Mouse (Mus musculus): ENCODE measurements around the gene Spa17. TPM values are rescaled to one million over a fixed set of nuclear protein-coding genes. Genes with fewer than 3 reads are reported as not detected.

Gene Spa17
- polyA plus RNA-seq, 1 experiment from 2014 or later: 7.7 TPM

- no peaks in the 10 kb centered on the region for H3K27me3 ChIP-seq
- H3K4me2 ChIP-seq (replicated peaks): peak overlapping the region; percentile 28
- no peaks in the 10 kb centered on the region for H3K9me3 ChIP-seq
- H3K27ac ChIP-seq (replicated peaks): peak overlapping the region; percentile 72
- peak; percentile 87 for ATAC-seq (replicated peaks)
- no peaks in the 10 kb centered on the region for H3K36me3 ChIP-seq
- WGBS: 26% methylated on average over 14 of the region's 14 CpGs
- H3K4me1 ChIP-seq: peaks cover 15% of the 10 kb centered on the region
- H3K9ac ChIP-seq (replicated peaks): no peak overlapping the region
- H3K4me3 ChIP-seq: no peak overlapping the region
These were observed 37.0 kb downstream of the Spa17 start for GRCm38 (mm10) chr9:37576436-37576930.

- WGBS: 68% methylated on average over 3 of the region's 3 CpGs
These were observed 41.2 kb downstream of the Spa17 start for GRCm38 (mm10) chr9:37572204-37572876.

DNA sequence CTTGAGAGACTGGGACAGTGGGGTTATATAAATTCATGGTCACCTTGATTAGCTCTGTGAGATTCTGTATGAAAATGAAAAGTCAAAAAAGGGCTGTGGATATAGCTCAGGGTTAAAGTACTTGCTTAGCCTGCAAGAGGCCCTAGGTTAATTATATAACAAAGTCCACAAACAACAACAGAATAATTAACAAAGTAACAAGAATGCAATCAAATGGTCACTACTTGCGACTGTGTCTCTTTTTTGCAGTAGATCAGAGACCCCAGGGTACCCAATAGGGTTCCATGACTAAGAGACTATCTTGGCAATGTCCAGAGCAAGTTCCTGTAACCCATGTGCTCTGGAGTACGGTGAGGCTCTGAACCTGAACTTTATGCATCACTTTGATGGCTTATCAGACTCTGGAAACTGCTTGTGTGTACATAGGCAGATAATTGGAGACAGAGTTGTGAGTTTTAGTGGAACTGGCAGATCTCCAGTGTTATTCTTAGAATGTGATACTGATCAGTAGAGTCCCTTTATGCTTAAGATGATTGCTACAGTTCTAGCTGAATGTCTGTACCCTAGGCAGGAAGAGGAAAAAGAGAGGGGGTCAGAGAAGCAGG is 44.2 kb downstream of the Spa17 start:
- no peaks in the 10 kb centered on the region for H3K9me3 ChIP-seq
- no peak overlapping the region for H3K4me2 ChIP-seq (replicated peaks)
- ATAC-seq (replicated peaks): no peak
- no peaks in the 10 kb centered on the region for H3K36me3 ChIP-seq
- no peaks in the 10 kb centered on the region for H3K27me3 ChIP-seq
- H3K4me3 ChIP-seq: no peak overlapping the region
- no peak overlapping the region for H3K9ac ChIP-seq (replicated peaks)
- peaks cover 14% of the 10 kb centered on the region for H3K4me1 ChIP-seq
- WGBS: 88% methylated on average over 2 of the region's 2 CpGs
- H3K27ac ChIP-seq (replicated peaks): no peak overlapping the region

More at GRCm38 (mm10) chr9:37572204-37572876, 41.2 kb downstream of the Spa17 start:
- Histone ChIP-seq H3K27ac (replicated peaks) (no peak overlapping the region), H3K27me3 (no peaks in the 10 kb centered on the region), H3K4me2 (replicated peaks) (no peak overlapping the region), H3K9ac (replicated peaks) (no peak overlapping the region), H3K9me3 (no peaks in the 10 kb centered on the region), H3K4me3 (no peak overlapping the region), H3K36me3 (no peaks in the 10 kb centered on the region), H3K4me1 (peaks cover 29% of the 10 kb centered on the region)
- ATAC-seq (replicated peaks): no peak

- 36% methylated on average over 4 of the region's 4 CpGs for WGBS
- H3K9ac ChIP-seq (replicated peaks): no peak overlapping the region
- H3K4me1 ChIP-seq: peaks cover 14% of the 10 kb centered on the region
- no peaks in the 10 kb centered on the region for H3K36me3 ChIP-seq
- ATAC-seq (replicated peaks): peak; percentile 43; the same call in 1 of the 2 replicates
- no peaks in the 10 kb centered on the region for H3K27me3 ChIP-seq
- H3K9me3 ChIP-seq: no peaks in the 10 kb centered on the region
- no peak overlapping the region for H3K4me3 ChIP-seq
- no peak overlapping the region for H3K27ac ChIP-seq (replicated peaks)
- no peak overlapping the region for H3K4me2 ChIP-seq (replicated peaks)
These were observed 44.8 kb downstream of the Spa17 start for GRCm38 (mm10) chr9:37568605-37569214.

DNA sequence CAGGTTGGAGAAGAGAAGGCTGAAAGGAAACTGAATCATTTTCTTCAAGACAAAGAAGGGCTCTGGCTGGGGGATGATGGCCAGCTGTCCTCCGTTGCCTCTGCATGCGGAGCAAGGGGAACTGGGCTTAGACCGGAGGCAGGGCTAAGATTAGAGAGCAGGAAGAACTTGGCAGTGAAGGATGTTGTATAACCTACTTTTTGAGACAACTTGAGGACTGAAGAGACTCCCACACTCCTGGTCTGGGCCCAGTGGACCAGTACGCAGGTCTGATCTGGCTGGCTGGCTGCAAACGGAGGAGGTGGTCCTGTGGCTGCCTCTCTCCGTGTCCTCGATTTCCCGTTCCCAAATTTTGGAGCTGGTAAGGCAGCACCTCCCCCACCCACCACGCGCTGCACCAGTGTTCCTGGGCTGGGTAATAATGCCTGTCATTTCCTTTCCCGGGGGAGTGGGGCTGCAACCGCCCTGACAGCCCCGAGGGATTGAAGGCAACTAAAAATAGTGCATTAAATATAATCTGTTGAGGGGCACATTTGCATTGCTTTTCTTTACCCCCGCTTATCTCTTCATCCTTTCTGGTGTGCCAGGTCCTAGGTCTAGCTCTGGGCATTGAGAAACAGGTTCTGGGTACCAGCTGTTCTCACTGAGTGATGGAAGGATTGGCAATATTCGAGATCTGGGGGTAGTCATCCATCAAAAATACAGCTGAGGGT is 45.5 kb downstream of the Spa17 start:
- no peaks in the 10 kb centered on the region for H3K27me3 ChIP-seq
- no peak overlapping the region for H3K27ac ChIP-seq (replicated peaks)
- peaks cover 14% of the 10 kb centered on the region for H3K4me1 ChIP-seq
- H3K4me2 ChIP-seq (replicated peaks): no peak overlapping the region
- no peak overlapping the region for H3K4me3 ChIP-seq
- no peak overlapping the region for H3K9ac ChIP-seq (replicated peaks)
- ATAC-seq (replicated peaks): peak; percentile 43
- 50% methylated on average over 15 of the region's 15 CpGs for WGBS
- no peaks in the 10 kb centered on the region for H3K36me3 ChIP-seq
- H3K9me3 ChIP-seq: no peaks in the 10 kb centered on the region

GRCm38 (mm10) chr9:37567454-37567853 is 46.1 kb downstream of the Spa17 start:
- Histone ChIP-seq H3K4me2 (replicated peaks) (no peak overlapping the region), H3K27ac (replicated peaks) (no peak overlapping the region), H3K9ac (replicated peaks) (no peak overlapping the region), H3K36me3 (no peaks in the 10 kb centered on the region), H3K9me3 (no peaks in the 10 kb centered on the region), H3K4me3 (no peak overlapping the region), H3K4me1 (peaks cover 14% of the 10 kb centered on the region), H3K27me3 (no peaks in the 10 kb centered on the region)
- ATAC-seq (replicated peaks): no peak
- 58% methylated on average over 5 of the region's 5 CpGs for WGBS

- no peak overlapping the region for H3K4me2 ChIP-seq (replicated peaks)
- H3K9me3 ChIP-seq: no peaks in the 10 kb centered on the region
- no peak for ATAC-seq (replicated peaks)
- H3K4me1 ChIP-seq: peaks cover 14% of the 10 kb centered on the region
- H3K27ac ChIP-seq (replicated peaks): no peak overlapping the region
- H3K27me3 ChIP-seq: no peaks in the 10 kb centered on the region
- H3K4me3 ChIP-seq: no peak overlapping the region
- H3K9ac ChIP-seq (replicated peaks): no peak overlapping the region
- no peaks in the 10 kb centered on the region for H3K36me3 ChIP-seq
- 92% methylated on average over 2 of the region's 2 CpGs for WGBS
These were observed 46.5 kb downstream of the Spa17 start for GRCm38 (mm10) chr9:37567019-37567418.

DNA sequence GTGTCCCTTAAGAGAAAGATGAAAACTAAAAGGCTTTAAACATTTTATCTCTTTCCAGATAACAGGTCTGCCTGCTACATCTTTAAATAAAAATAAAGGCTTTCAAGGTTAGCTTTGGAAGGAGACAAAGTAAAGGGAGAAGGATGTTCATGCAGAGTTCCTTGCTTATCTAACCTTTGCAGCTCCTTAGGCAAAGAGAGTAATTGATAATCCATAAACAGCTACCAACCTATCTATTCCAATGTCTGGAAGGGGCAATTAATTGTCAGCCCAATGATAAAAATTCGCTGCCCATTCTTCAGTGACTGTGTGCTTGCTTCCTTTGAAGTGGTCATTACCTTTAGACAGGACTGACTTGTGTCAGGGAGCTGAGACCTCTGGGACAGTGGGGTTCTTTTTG is 49.7 kb downstream of the Spa17 start:
- Histone ChIP-seq H3K9me3 (no peaks in the 10 kb centered on the region), H3K9ac (replicated peaks) (no peak overlapping the region), H3K4me1 (peaks cover 13% of the 10 kb centered on the region), H3K4me3 (no peak overlapping the region), H3K27me3 (no peaks in the 10 kb centered on the region), H3K27ac (replicated peaks) (no peak overlapping the region), H3K36me3 (no peaks in the 10 kb centered on the region), H3K4me2 (replicated peaks) (no peak overlapping the region)
- ATAC-seq (replicated peaks): no peak
- WGBS: 55% methylated on average over 1 of the region's 1 CpGs

DNA sequence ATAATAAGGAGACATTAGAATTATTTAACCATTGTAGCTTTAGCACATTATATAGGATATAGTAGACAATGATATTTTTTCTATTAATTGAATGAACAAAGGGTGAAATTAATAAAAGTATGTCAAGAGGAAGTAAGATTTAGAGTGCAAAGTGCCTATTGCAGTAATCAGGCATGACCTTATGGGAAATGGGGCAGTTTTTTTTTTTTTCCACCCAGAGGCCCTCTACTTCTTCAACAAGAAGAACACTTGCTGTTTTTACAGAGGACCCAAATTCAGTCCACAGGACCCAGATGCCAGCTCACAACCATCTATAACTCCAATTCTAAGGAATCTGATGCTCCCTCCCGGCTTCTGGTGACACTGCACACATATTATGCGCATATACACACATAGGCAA is 52.9 kb downstream of the Spa17 start:
- no peak overlapping the region for H3K9ac ChIP-seq (replicated peaks)
- H3K4me3 ChIP-seq: no peak overlapping the region
- H3K27ac ChIP-seq (replicated peaks): no peak overlapping the region
- H3K36me3 ChIP-seq: no peaks in the 10 kb centered on the region
- no peak overlapping the region for H3K4me2 ChIP-seq (replicated peaks)
- H3K4me1 ChIP-seq: no peaks in the 10 kb centered on the region
- whole genome bisulfite sequencing: 90% methylated on average over 2 of the region's 2 CpGs
- no peaks in the 10 kb centered on the region for H3K27me3 ChIP-seq
- no peak for ATAC-seq (replicated peaks)
- H3K9me3 ChIP-seq: no peaks in the 10 kb centered on the region

DNA sequence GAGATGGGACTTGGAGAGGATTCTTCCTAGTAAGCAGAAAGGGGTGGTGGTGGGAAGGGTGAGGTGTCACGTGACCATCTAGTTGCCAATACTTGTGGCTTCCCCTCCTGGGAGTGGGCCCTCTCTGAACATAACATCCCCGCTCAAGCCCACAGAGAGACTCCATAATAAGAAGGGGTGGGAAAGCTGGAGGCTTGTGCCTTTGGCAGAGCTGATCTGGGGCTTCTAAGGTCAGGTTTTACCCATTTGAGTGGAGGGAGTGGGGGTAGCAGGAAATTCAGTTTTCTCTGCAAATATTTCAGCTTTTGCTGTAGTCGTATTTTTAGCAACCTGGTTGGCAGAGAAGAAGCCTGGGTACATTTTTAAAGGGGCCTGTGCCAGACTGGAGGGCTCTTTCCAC is 57.2 kb downstream of the Spa17 start:
- no peaks in the 10 kb centered on the region for H3K9me3 ChIP-seq
- no peak overlapping the region for H3K9ac ChIP-seq (replicated peaks)
- no peak overlapping the region for H3K4me3 ChIP-seq
- no peak overlapping the region for H3K4me2 ChIP-seq (replicated peaks)
- ATAC-seq (replicated peaks): no peak
- 75% methylated on average over 3 of the region's 3 CpGs for WGBS
- H3K27me3 ChIP-seq: peaks cover 21% of the 10 kb centered on the region
- H3K27ac ChIP-seq (replicated peaks): no peak overlapping the region
- peaks cover 21% of the 10 kb centered on the region for H3K4me1 ChIP-seq
- H3K36me3 ChIP-seq: no peaks in the 10 kb centered on the region

- no peak within 1 kb of the TSS for H3K27ac ChIP-seq (replicated peaks)
- peaks cover 33% of the 10 kb centered on the region for H3K27me3 ChIP-seq
- H3K4me1 ChIP-seq: peaks cover 21% of the 10 kb centered on the region
- no peaks in the 10 kb centered on the region for H3K36me3 ChIP-seq
- H3K9ac ChIP-seq (replicated peaks): no peak within 1 kb of the TSS
- no peak within 1 kb of the TSS for H3K4me3 ChIP-seq
- H3K4me2 ChIP-seq (replicated peaks): no peak within 1 kb of the TSS
- no peak for ATAC-seq (replicated peaks)
- WGBS: 22% methylated on average over 7 of the region's 7 CpGs
- H3K9me3 ChIP-seq: no peaks in the 10 kb centered on the region
These were observed 58.4 kb downstream of the Spa17 start, which contains the start of gene Siae for GRCm38 (mm10) chr9:37554838-37555748. TSS of gene Siae (plus strand) at chr9:37555698.
